Mouse (Mus musculus): ENCODE measurements around the gene Tnpo2.

Gene Tnpo2

GRCm38 (mm10) chr8:85027516-85027855 lies 9.2 kb upstream of the Tnpo2 start:
- DNase-seq (ENCODE audit: low read depth, low spot score), result no peak

GRCm38 (mm10) chr8:85027922-85028321 lies 8.8 kb upstream of the Tnpo2 start:
- peak; percentile 33 for DNase-seq (ENCODE audit: low read depth, low spot score)

- no peak for DNase-seq (ENCODE audit: low read depth, low spot score)
Measured at GRCm38 (mm10) chr8:85029271-85029670, 7.4 kb upstream of the Tnpo2 start.

- DNase-seq (ENCODE audit: low read depth, low spot score), result no peak
Measured at GRCm38 (mm10) chr8:85032622-85033311, 3.9 kb upstream of the Tnpo2 start.

GRCm38 (mm10) chr8:85033867-85034266 lies 2.8 kb upstream of the Tnpo2 start:
- no peak for DNase-seq (ENCODE audit: low read depth, low spot score)

GRCm38 (mm10) chr8:85034764-85035163 lies 2.0 kb upstream of the Tnpo2 start:
- DNase-seq (ENCODE audit: low read depth, low spot score), result peak; percentile 93

- DNase-seq (ENCODE audit: low read depth, low spot score), result no peak
Measured at GRCm38 (mm10) chr8:85035165-85035727, 1.5 kb upstream of the Tnpo2 start.

- DNase-seq (ENCODE audit: low read depth, low spot score), result peak; percentile 32
Measured at GRCm38 (mm10) chr8:85035728-85036310, 896 bp upstream of the Tnpo2 start.

GRCm38 (mm10) chr8:85036381-85036717 lies 366 bp upstream of the Tnpo2 start:
- DNase-seq (ENCODE audit: low read depth, low spot score), result no peak

GRCm38 (mm10) chr8:85037366-85037680 lies 608 bp downstream of the Tnpo2 start:
- DNase-seq (ENCODE audit: low read depth, low spot score), result peak; percentile 30

GRCm38 (mm10) chr8:85037681-85038531 lies 1.2 kb downstream of the Tnpo2 start:
- peak; percentile 67 for DNase-seq (ENCODE audit: low read depth, low spot score)

- DNase-seq (ENCODE audit: low read depth, low spot score), result no peak
Measured at GRCm38 (mm10) chr8:85043619-85044018, 6.9 kb downstream of the Tnpo2 start.

- DNase-seq (ENCODE audit: low read depth, low spot score), result no peak
Measured at GRCm38 (mm10) chr8:85057367-85057766, 20.7 kb downstream of the Tnpo2 start.

- peak; percentile 98 for DNase-seq (ENCODE audit: low read depth, low spot score)
Measured at GRCm38 (mm10) chr8:85059879-85060616, 23.3 kb downstream of the Tnpo2 start, which contains the start of gene Fbxw9. Fbxw9 (plus strand) TSS chr8:85060055.

GRCm38 (mm10) chr8:85062603-85063002 lies 25.9 kb downstream of the Tnpo2 start:
- no peak for DNase-seq (ENCODE audit: low read depth, low spot score)

GRCm38 (mm10) chr8:85065213-85065612 lies 28.5 kb downstream of the Tnpo2 start:
- DNase-seq (ENCODE audit: low read depth, low spot score), result no peak

GRCm38 (mm10) chr8:85067155-85067554 lies 30.4 kb downstream of the Tnpo2 start:
- no peak for DNase-seq (ENCODE audit: low read depth, low spot score)

- DNase-seq (ENCODE audit: low read depth, low spot score), result no peak
Measured at GRCm38 (mm10) chr8:85067982-85068381, 31.3 kb downstream of the Tnpo2 start, which contains the start of gene Gm5741. Gm5741 (minus strand) TSS chr8:85067982.

GRCm38 (mm10) chr8:85071041-85071440 lies 34.3 kb downstream of the Tnpo2 start:
- DNase-seq (ENCODE audit: low read depth, low spot score), result no peak

- DNase-seq (ENCODE audit: low read depth, low spot score), result peak; percentile 97
Measured at GRCm38 (mm10) chr8:85071514-85072281, 35.0 kb downstream of the Tnpo2 start, which contains the start of gene Dhps. Dhps (plus strand) TSS chr8:85071757.
